Mouse (Mus musculus) liver, adult 2 months (tissue): ENCODE results near the gene Vmn2r75. TPM values are rescaled to one million over a fixed set of nuclear protein-coding genes. Genes with fewer than 3 reads are reported as not detected.
A peak's percentile ranks its signal among the peaks of the same experiment; 100 is the strongest.
"Not testable (repeated sequence)": the region's sequence is repeated elsewhere in the genome, so short reads cannot be mapped to it uniquely, and the experiment has no call there.

Source experiments
- DNase-seq: peaks from one replicate; pipeline ENCODE4 v3.0.0-alpha.2; 2011; ENCODE audit warnings: low read depth, low spot score; ENCODE audit errors: extremely low read depth
- H3K27ac ChIP-seq: fragments of 200-500 bp; replicated peaks from 2 replicates; pipeline ENCODE4 v1.5.1; 2012; ENCODE audit warnings: low read depth, mild to moderate bottlenecking, control low read depth, inconsistent platforms, low read length; ENCODE audit not compliant: insufficient read depth
- H3K27me3 ChIP-seq: fragments of 200-500 bp; 2 replicates; pipeline ENCODE4 v1.6.1; 2012; ENCODE audit warnings: mild to moderate bottlenecking, moderate library complexity, low read length, inconsistent platforms; ENCODE audit not compliant: control insufficient read depth, insufficient read depth
- H3K36me3 ChIP-seq: fragments of 200-500 bp; 2 replicates; pipeline ENCODE4 v1.6.1; 2012; ENCODE audit warnings: low read length, inconsistent platforms; ENCODE audit not compliant: control insufficient read depth, insufficient read depth
- H3K4me1 ChIP-seq: fragments of 200-500 bp; 2 replicates; pipeline ENCODE4 v1.6.1; 2011; ENCODE audit warnings: low read length; ENCODE audit not compliant: control insufficient read depth, insufficient read depth
- H3K4me3 ChIP-seq: fragments of 200-500 bp; 2 replicates; pipeline ENCODE4 v1.5.1; 2011; ENCODE audit warnings: low read depth, mild to moderate bottlenecking, control low read depth, low read length, moderate library complexity; ENCODE audit not compliant: insufficient read depth
- H3K79me2 ChIP-seq: fragments of 200-500 bp; 2 replicates; pipeline ENCODE4 v1.6.1; 2012; ENCODE audit warnings: inconsistent platforms, mild to moderate bottlenecking, low read length, moderate library complexity; ENCODE audit not compliant: control insufficient read depth, insufficient read depth
- H3K9ac ChIP-seq: fragments of 200-500 bp; 2 replicates; pipeline ENCODE4 v1.6.1; 2012; ENCODE audit warnings: low read depth, mild to moderate bottlenecking, control low read depth, inconsistent platforms, low read length
- CTCF ChIP-seq: fragments of 200-500 bp; IDR thresholded peaks from 2 replicates; pipeline ENCODE4 v1.5.1; 2011; ENCODE audit warnings: low read depth, low read length, control low read depth
- POLR2A ChIP-seq: fragments of 200-500 bp; IDR thresholded peaks from 2 replicates; pipeline ENCODE4 v1.6.1; 2011; ENCODE audit warnings: low read length, control low read depth; ENCODE audit not compliant: insufficient read depth; ENCODE audit errors: extremely low read depth
- WGBS: fragments of 180-500 bp; shearing (Covaris S2); methylation state at CpG from one replicate; pipeline ENCODE4 v1.1.7; 2018; 5-methylcytosine and 5-hydroxymethylcytosine counted together
- polyA plus RNA-seq: library from polyadenylated mRNA; depleted of rRNA; stranded (reverse); fragments of >200 nt; gene quantifications from 2 replicates; pipeline ENCODE4 v1.2.3, GENCODE M21; 2012; rRNA removed
- total RNA-seq: library from RNA; depleted of rRNA; stranded (reverse); fragments of >200 nt; gene quantifications from 2 replicates; pipeline ENCODE4 v1.2.3, GENCODE M21; 2014; rRNA removed

Vmn2r75 gene
- total RNA-seq (not detected in 2 replicates), polyA plus RNA-seq (not detected in 2 replicates)

- not testable (repeated sequence) for H3K9ac ChIP-seq, H3K79me2 ChIP-seq, DNase-seq, H3K4me3 ChIP-seq, H3K4me1 ChIP-seq, H3K27me3 ChIP-seq, H3K36me3 ChIP-seq, H3K27ac ChIP-seq
- 39% methylated on average over 1 of the region's 1 CpGs for WGBS
Measured at GRCm38 (mm10) chr7:86171678-86172077, at the start of gene Vmn2r75. Gene Vmn2r75, minus strand, starts transcription at chr7:86171778.

DNA sequence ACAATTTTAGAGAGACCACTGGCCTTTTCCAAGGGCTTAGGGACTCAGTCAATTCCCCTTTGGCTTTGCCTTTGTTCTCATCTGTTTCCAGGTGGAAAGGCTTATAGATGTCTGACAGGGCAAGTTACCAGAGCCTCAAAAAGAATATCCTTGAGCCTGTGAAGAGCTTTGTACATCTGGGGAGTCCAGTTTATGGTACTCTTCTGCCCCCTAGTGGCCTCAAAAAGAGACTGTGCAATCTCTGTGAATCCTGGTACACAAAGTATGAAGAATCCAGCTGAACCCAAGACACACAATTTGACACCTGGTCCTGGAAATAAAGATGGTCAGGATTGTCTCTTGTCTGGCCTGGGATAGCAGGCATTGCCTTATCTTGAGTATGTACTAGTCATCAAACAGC is 39.8 kb upstream of the Vmn2r75 start:
- Histone ChIP-seq H3K27ac (no peak overlapping the region), H3K27me3 (no peaks in the 10 kb centered on the region), H3K4me1 (no peaks in the 10 kb centered on the region), H3K36me3 (no peaks in the 10 kb centered on the region), H3K4me3 (no peak overlapping the region), H3K9ac (no peak overlapping the region), H3K79me2 (no peaks in the 10 kb centered on the region)
- DNase-seq: peak; percentile 18
- TF ChIP-seq POLR2A (no peak), CTCF (no peak; the same call in 1 of the 2 replicates)

Other genes starting within 250 kb of the Vmn2r75 start
- gene Vmn2r74, start 210.1 kb downstream of the Vmn2r75 start, total RNA-seq: not detected in 2 replicates
- not detected in 2 replicates for gene Vmn2r74, start 210.1 kb downstream of the Vmn2r75 start, polyA plus RNA-seq
- gene Vmn2r76, start 74.5 kb upstream of the Vmn2r75 start, total RNA-seq: not detected in 2 replicates
- not detected in 2 replicates for gene Vmn2r76, start 74.5 kb upstream of the Vmn2r75 start, polyA plus RNA-seq
- gene Olfr310, start 105.4 kb upstream of the Vmn2r75 start, total RNA-seq: not detected in 2 replicates
- gene Olfr310, start 105.4 kb upstream of the Vmn2r75 start, polyA plus RNA-seq: not detected in 2 replicates
- gene Olfr309, start 141.9 kb upstream of the Vmn2r75 start, total RNA-seq: not detected in 2 replicates
- gene Olfr309, start 141.9 kb upstream of the Vmn2r75 start, polyA plus RNA-seq: not detected in 2 replicates
- gene Olfr308, start 153.9 kb upstream of the Vmn2r75 start, total RNA-seq: not detected in 2 replicates
- not detected in 2 replicates for gene Olfr308, start 153.9 kb upstream of the Vmn2r75 start, polyA plus RNA-seq
- not detected in 2 replicates for gene Olfr307, start 165.8 kb upstream of the Vmn2r75 start, total RNA-seq
- gene Olfr307, start 165.8 kb upstream of the Vmn2r75 start, polyA plus RNA-seq: not detected in 2 replicates
- not detected in 2 replicates for gene Olfr305, start 195.2 kb upstream of the Vmn2r75 start, total RNA-seq
- not detected in 2 replicates for gene Olfr305, start 195.2 kb upstream of the Vmn2r75 start, polyA plus RNA-seq
- not detected in 2 replicates for gene Olfr304, start 214.9 kb upstream of the Vmn2r75 start, total RNA-seq
- not detected in 2 replicates for gene Olfr304, start 214.9 kb upstream of the Vmn2r75 start, polyA plus RNA-seq
- not detected in 2 replicates for gene Olfr303, start 226.0 kb upstream of the Vmn2r75 start, total RNA-seq
- not detected in 2 replicates for gene Olfr303, start 226.0 kb upstream of the Vmn2r75 start, polyA plus RNA-seq
- gene Olfr301, start 232.1 kb upstream of the Vmn2r75 start, total RNA-seq: not detected in 2 replicates
- not detected in 2 replicates for gene Olfr301, start 232.1 kb upstream of the Vmn2r75 start, polyA plus RNA-seq